Mouse (Mus musculus) T-helper 17 cell (primary cell): ENCODE measurements around the gene Pip4k2c.
"Not testable (repeated sequence)": the region's sequence is repeated elsewhere in the genome, so short reads cannot be mapped to it uniquely, and the experiment has no call there.

Experiments
- in situ Hi-C, 2 experiments: fragments of 300-600 bp; cut with MboI, MseI; formaldehyde crosslinking; loops; 1 replicate in 1 of 2; 2 replicates in 1 of 2; pipeline ENCODE4 v1.15.1; 2025; ENCODE audit warnings: high pct_unique_total_duplicates in 2 of 2

Pip4k2c gene

GRCm38 (mm10) chr10:127209928-127210570, 1.3 kb downstream of the Pip4k2c start:
- in situ Hi-C loops, result no loop called here

GRCm38 (mm10) chr10:127208921-127209320, 2.5 kb downstream of the Pip4k2c start:
- in situ Hi-C loops, result no loop called here

DNA sequence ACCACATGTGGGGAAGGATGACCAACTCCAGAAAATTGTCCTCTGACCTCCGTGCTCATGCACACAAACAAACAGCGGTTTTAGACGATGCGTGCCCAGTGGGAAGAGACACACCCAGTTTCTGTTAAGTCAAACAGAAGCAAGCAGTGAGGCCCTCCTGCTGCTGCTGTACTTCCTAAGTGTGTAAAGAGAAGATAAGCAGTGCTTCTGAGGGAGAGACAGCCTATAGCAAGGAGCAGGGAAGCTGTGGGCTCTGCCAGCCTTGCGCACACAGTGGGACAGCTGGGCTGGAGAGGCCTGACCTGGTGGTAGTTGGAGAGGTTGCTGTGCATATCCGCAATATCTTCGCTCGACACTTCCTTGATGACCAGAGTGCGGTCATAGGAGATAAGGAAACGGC, 6.0 kb downstream of the Pip4k2c start:
- in situ Hi-C loops, result no loop called here

DNA sequence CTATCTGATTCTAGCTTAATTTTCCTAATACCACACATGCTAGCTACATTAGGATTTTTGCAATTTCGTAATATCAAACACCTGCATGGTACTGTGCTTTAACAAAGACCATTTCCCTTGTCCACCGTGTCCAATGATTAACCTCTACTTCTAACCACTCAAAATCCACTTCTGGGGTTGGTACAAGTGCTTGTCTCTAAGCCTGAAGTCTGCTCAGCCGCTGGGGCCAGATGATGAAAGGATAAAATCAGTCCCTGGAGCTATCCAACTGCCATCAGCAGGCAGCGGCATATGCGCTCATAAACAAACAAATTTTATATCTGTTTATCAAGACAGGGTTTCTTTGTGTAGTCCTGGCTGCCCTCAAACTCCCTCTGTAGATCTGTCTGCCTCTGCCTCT, 6.8 kb downstream of the Pip4k2c start:
- in situ Hi-C loops, result no loop called here

- in situ Hi-C loops, result no loop called here
These were observed 8.3 kb downstream of the Pip4k2c start for GRCm38 (mm10) chr10:127203106-127203505.

DNA sequence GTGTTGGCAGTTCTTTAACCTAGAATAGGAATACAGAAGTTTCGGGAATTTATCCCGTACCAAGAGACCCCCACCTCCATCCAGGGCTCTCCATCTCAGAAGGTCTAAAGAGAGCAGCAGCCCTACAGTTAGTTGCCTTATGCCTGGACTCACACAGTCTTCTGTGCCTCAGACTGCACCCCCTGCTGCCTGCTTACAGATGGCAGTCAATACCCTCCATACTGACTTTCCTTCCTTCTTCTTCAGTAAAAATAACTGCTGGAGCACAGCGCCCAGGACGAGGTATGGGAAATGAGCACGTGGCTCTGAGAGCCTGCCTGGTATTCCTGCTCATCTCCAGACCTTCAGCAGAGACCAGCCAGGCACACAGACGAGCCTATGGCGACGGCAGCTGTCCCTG, 11.1 kb downstream of the Pip4k2c start:
- in situ Hi-C loops, result no loop called here

DNA sequence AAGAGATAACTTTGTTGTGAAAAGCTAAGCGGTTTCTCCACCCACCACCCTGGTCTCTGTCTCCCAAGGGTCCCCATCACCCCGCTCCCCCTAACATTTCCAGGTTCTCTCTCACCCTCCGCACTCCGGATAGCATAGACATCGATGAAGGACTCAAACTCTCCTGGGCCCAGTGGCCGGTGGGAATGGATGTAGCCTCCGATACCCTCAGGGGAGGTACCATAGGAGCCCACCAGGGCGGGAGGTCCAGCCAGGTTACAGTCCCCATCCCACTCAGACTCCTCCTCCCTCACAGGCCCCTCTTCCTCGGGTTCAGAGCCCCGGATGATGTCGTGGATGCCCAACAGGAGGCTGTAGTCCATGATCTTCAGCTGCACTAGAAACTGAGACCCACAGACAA, 11.9 kb downstream of the Pip4k2c start:
- in situ Hi-C loops, result no loop called here

DNA sequence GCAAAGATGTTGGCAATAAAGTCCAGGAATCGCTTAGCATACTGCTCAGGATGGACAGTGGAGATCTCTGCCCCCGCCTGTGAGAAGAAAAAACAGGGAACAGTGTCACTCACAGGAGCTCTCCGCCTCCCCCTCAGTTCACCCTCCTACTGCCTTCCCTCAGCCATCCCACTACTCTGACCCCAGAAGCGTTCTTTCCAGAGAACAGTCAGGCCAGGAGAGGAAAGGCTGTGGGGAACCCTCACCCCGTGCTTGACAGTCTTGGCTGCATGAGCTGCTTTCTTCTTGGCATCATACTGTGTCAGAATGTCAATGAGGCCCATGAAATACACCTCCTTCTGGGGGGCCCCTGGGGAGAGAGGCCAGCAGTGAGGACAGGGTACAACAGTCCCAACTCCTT, 12.3 kb downstream of the Pip4k2c start:
- in situ Hi-C loops, result no loop called here

DNA sequence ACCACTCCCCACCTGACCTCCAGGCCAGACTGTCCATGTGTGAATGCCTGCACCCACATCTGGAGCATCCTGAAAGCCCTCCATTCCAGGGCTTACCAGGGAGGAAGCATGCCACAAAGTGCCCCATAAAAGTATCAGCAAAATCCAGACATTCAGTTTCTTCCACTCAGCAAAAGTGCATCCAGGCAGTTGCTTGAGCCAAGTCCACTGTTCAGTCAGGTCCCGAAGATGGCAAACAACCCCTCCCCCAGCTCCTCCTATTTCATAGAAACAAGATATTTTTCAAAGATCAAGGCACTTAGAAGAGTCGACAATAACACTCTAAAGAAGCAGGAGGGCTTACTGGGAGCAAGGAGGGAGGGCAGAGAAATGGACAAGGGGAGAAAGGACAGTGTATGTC, 12.9 kb downstream of the Pip4k2c start:
- in situ Hi-C loops, result no loop called here

GRCm38 (mm10) chr10:127197505-127198110, 13.8 kb downstream of the Pip4k2c start:
- in situ Hi-C loops, result no loop called here

DNA sequence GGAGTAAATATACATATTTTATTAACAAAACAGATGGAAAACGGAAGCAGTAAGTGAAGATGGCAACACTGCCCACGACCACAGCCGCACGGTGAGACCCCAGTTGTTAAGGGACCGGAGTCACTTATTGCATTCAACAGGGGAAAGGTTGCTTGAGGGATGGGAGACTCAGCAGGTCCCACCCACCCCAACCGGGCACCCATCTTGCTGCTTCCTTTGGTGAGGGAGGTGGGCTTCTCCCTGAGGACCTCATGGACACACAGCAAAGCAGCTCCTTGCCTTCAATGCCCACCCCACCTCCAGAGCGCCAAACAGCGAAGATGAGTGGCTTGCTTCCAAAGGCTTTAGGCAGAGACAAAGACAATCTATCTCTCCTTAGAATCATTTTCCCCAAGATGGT, 14.3 kb downstream of the Pip4k2c start:
- in situ Hi-C loops, result no loop called here

DNA sequence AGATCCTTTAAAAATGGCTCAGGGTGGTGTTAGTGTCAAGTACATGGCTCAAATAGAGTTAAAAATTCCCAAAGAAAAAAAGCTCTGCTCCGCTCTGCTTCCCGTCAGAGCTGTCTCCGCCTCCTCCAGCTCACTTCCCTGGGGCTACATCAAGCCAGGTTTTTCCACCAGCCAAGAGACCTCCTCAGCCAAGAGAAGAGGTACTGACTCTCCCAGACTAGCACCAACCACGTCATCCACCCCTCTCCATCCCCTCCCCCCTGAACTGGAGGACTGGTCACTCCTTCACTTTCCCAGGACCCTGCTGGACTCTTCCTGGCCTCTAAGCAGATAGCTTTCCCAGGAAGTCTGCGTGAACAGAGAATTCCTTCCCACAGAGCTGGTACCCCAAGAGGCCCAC, 15.0 kb downstream of the Pip4k2c start:
- in situ Hi-C loops, result no loop called here

- in situ Hi-C loops, result no loop called here
These were observed 15.9 kb downstream of the Pip4k2c start, which contains the start of gene Dtx3 for GRCm38 (mm10) chr10:127195328-127196129. TSS of gene Dtx3 (minus strand) at chr10:127195728.

DNA sequence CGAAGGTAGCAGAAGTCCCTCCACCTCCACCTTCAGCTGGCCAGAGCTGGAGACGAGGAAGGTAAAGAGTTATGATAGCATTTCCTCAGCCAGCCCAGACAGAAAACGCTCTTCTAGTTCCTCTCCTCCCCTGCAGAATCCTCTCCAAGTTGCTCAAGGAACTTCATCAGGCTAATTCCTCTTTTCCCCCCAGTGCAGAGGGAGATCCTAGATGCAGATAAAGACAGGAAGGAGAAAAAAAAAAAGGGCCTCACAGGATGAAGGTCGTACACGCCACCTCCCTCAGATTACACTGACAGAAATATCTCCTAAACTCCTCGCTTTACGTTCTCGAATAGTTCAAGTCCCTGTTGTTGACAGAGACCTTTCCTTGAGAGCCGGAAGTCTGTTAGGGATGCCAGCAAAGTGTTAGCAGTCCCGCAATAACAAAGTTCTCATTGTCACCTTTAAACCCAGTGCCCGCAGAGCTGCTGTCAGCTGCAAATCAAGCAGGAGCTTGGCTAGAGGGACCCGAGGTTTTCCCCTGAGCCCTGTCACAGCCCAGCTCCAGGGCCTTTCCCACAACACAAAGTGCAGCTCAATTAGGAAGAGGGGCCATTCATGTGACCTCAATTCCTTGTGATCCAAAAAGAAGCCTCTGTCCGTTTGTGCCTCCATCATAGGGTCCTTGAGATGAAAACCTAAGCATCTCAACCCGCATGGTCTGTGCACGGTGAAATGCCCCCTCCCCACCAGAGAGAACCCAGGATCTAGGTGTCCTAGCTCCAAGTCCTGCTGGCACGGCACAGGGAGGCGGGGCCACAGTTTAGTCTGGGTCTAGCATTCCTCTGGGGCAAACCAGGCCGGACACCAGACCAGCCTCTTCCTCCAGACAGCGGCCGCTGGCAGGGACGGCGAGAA, 16.7 kb downstream of the Pip4k2c start:
- in situ Hi-C loops, result no loop called here

DNA sequence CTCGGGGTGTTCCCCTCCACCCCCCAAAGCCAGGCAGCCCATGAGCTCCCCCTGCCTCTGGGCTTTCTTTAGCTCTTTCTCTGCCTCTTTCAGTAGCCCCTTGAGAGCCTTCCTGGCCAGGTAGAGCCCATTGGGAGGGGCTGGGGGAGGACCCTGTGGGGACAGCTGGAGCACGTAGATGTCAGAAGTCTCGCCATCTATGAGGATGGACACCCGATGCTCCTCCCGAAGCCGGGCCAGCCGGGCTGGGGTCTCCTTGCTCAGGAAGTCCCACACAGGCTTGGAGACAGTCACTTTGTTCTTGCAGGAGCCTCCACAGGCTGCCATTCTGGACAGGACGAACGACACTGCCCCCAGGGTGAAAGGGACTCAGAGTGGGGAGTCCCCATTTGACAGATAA, 18.4 kb downstream of the Pip4k2c start:
- in situ Hi-C loops, result no loop called here

GRCm38 (mm10) chr10:127192057-127192328, 19.4 kb downstream of the Pip4k2c start:
- in situ Hi-C loops, result not testable (repeated sequence)

GRCm38 (mm10) chr10:127191191-127192056, 20.0 kb downstream of the Pip4k2c start:
- in situ Hi-C loops, result no loop called here

DNA sequence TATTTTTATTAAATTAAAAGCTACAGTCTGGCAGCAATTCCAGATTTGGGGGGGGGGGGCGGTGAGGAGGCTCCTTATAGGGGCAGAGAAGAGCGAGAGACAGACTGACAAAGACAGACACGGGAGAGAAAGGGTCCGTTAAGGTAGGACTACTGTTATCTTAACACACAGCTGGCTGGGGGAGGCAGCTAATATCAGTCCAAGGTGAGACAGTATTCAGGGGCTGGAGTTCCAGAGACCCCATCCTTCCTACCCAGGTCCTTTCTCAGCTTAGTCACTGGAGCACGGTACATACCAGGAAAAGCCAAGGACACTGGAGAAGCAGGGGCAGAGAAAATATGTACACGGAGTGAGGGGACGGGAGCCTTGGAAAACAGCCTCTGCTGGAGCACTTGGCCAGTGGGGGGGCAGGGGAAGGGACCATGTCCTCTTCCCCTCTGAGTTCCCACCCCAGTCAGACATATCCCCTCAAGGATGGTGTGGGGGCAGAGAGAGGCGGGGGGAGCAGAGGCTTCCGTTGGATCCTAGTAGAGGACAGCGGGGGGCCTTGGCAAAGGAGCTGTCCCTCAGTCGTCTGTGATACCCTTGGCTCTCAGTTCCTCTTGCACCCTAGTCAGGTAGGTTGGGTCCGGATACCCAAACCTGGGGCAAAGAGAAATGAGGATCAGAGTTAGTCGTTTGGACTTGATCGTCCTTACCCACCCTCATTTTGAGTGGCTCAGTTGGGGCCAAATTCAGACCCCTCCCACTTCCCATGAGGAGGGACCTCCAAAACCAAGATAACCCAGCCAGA, 20.8 kb downstream of the Pip4k2c start:
- in situ Hi-C loops, result no loop called here

DNA sequence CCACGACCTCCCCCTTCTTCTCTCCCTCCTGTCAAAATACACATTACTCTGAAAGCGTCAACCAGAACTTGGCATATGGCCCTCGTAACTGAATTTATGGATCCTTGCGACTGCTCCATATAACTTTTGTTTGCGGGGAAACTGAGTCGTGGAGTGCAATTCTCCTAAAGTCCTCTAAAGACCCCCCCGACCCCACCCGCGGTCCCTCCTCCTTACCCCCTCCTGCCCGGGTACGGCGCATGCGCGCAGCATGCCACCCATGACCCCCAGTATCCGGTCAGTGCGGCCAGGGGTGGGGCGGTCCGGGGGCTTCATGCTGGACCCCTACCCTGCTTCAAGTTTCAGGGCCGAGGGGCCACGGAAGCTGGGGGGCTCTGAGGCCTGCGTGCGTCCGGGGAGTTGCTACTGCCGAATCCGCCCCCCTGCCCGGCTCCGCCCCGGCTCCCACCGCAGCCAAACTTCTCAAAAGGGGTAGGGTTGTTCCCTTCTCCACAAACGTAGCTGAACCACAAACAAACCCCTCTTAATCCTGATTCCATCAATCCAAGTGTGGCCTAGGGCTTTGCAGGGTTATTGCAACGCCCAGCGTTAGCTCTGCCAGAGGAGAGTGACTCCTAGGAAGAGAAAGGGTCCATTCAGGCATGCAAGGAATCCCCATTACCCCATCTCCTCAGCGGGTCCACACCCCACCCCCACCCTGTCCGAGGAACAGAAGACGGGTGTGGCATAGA, 21.6 kb downstream of the Pip4k2c start, which contains the start of gene Arhgef25:
Gene Arhgef25, minus strand, starts transcription at position 433 of the 731 bp plus-strand sequence.
- in situ Hi-C loops, result loop anchor here (5.0 to 10.0 kb wide), 2 partner anchors 142 to 145 kb away; no protein-coding TSS in a partner anchor
